Mouse (Mus musculus): ENCODE results near the gene Snrpf. TPM values are rescaled to one million over a fixed set of nuclear protein-coding genes. Genes with fewer than 3 reads are reported as not detected.

Gene Snrpf
- 10 to 100 TPM; 16.1 to 16.9 TPM for total RNA-seq (2021)
- long read RNA-seq, experiment 1, transcript Snrpf-201 (4 exons, 861 nt), result major isoform, 36 of 51 reads
- long read RNA-seq, experiment 1, partial matches to known transcripts, result 14 of 51 reads
- long read RNA-seq, experiment 1, other reads (novel, unspliced or antisense), result 1 of 51 reads
- long read RNA-seq, experiment 2, transcript Snrpf-201 (4 exons, 861 nt), result major isoform, 46 of 54 reads
- long read RNA-seq, experiment 2, partial matches to known transcripts, result 7 of 54 reads
- long read RNA-seq, experiment 2, other reads (novel, unspliced or antisense), result 1 of 54 reads

GRCm38 (mm10) chr10:93589281-93589848 is at the start of gene Snrpf:
TSS of gene Snrpf (minus strand) at chr10:93589706.
- DNase-seq (ENCODE audit: low spot score in 2 of 2), result peak; percentile 68 to 84

- no peak for DNase-seq (ENCODE audit: low spot score in 2 of 2)
These were observed 46.4 kb upstream of the Snrpf start for GRCm38 (mm10) chr10:93635941-93636340.

- no peak for DNase-seq (ENCODE audit: low spot score in 2 of 2)
These were observed 44.5 kb upstream of the Snrpf start for GRCm38 (mm10) chr10:93633971-93634370.

- no peak for DNase-seq (ENCODE audit: low spot score in 2 of 2)
These were observed 44.1 kb upstream of the Snrpf start for GRCm38 (mm10) chr10:93633563-93633962.

- DNase-seq (ENCODE audit: low spot score in 2 of 2), result no peak
These were observed 42.6 kb upstream of the Snrpf start for GRCm38 (mm10) chr10:93632086-93632485.

- no peak for DNase-seq (ENCODE audit: low spot score in 2 of 2)
These were observed 40.8 kb upstream of the Snrpf start for GRCm38 (mm10) chr10:93630310-93630709.

- no peak for DNase-seq (ENCODE audit: low spot score in 2 of 2)
These were observed 34.6 kb upstream of the Snrpf start for GRCm38 (mm10) chr10:93624151-93624550.

- DNase-seq (ENCODE audit: low spot score in 2 of 2), result no peak
These were observed 34.2 kb upstream of the Snrpf start for GRCm38 (mm10) chr10:93623725-93624124.

- DNase-seq (ENCODE audit: low spot score in 2 of 2), result no peak
These were observed 31.1 kb upstream of the Snrpf start for GRCm38 (mm10) chr10:93620438-93621179.

- no peak for DNase-seq (ENCODE audit: low spot score in 2 of 2)
These were observed 25.3 kb upstream of the Snrpf start for GRCm38 (mm10) chr10:93614850-93615249.

GRCm38 (mm10) chr10:93611419-93612007 is 22.0 kb upstream of the Snrpf start:
- no peak for DNase-seq (ENCODE audit: low spot score in 2 of 2)

GRCm38 (mm10) chr10:93610896-93611295 is 21.4 kb upstream of the Snrpf start:
- no peak for DNase-seq (ENCODE audit: low spot score in 2 of 2)

- no peak for DNase-seq (ENCODE audit: low spot score in 2 of 2)
These were observed 19.7 kb upstream of the Snrpf start for GRCm38 (mm10) chr10:93609236-93609635.

GRCm38 (mm10) chr10:93608051-93608450 is 18.5 kb upstream of the Snrpf start:
- no peak for DNase-seq (ENCODE audit: low spot score in 2 of 2)

- DNase-seq (ENCODE audit: low spot score in 2 of 2), result no peak
These were observed 16.8 kb upstream of the Snrpf start for GRCm38 (mm10) chr10:93606326-93606725.

- DNase-seq (ENCODE audit: low spot score in 2 of 2), result no peak
These were observed 13.8 kb upstream of the Snrpf start for GRCm38 (mm10) chr10:93603256-93603655.

- DNase-seq (ENCODE audit: low spot score in 2 of 2), result no peak
These were observed 12.8 kb upstream of the Snrpf start for GRCm38 (mm10) chr10:93602309-93602708.

GRCm38 (mm10) chr10:93596641-93597040 is 7.1 kb upstream of the Snrpf start:
- DNase-seq (ENCODE audit: low spot score in 2 of 2), result no peak

GRCm38 (mm10) chr10:93595831-93596230 is 6.3 kb upstream of the Snrpf start:
- no peak for DNase-seq (ENCODE audit: low spot score in 2 of 2)

- peak; percentile 47 to 80 for DNase-seq (ENCODE audit: low spot score in 2 of 2)
These were observed 4.5 kb upstream of the Snrpf start for GRCm38 (mm10) chr10:93594022-93594482.

GRCm38 (mm10) chr10:93592456-93592855 is 3.0 kb upstream of the Snrpf start:
- no peak for DNase-seq (ENCODE audit: low spot score in 2 of 2)

GRCm38 (mm10) chr10:93588796-93589195 is 710 bp downstream of the Snrpf start:
- no peak for DNase-seq (ENCODE audit: low spot score in 2 of 2)
